Mouse (Mus musculus): ENCODE data around the gene Col13a1.
A peak's percentile ranks its signal among the peaks of the same experiment; 100 is the strongest.

Col13a1 gene

GRCm38 (mm10) chr10:61978866-61979340, at the start of gene Col13a1:
Gene Col13a1 (minus strand): TSS chr10:61979108.
- DNase-seq (ENCODE audit: low read depth, low spot score), result no peak

DNA sequence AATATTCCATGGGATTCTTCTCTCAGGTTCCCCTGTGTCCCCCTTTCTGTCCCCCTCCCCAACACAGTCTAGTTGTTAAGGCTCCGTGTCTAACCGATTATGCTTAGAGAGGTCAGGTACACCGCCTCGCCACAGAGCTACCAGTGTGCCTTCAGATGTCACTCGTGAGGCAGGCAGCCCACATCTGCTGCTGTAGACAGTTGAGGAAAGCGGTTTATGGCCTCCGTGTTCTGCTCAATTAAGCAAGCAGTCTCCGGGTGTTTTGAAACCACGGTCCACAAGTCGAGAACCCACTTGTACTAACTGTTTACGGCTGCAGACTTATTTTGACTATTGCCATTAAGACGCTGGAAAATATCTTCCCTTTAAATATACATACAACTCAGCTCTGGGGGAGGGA, 48.8 kb upstream of the Col13a1 start:
- no peak for DNase-seq (ENCODE audit: low read depth, low spot score)

- DNase-seq (ENCODE audit: low read depth, low spot score), result no peak
Measured at GRCm38 (mm10) chr10:62023821-62024551, 45.1 kb upstream of the Col13a1 start.

DNA sequence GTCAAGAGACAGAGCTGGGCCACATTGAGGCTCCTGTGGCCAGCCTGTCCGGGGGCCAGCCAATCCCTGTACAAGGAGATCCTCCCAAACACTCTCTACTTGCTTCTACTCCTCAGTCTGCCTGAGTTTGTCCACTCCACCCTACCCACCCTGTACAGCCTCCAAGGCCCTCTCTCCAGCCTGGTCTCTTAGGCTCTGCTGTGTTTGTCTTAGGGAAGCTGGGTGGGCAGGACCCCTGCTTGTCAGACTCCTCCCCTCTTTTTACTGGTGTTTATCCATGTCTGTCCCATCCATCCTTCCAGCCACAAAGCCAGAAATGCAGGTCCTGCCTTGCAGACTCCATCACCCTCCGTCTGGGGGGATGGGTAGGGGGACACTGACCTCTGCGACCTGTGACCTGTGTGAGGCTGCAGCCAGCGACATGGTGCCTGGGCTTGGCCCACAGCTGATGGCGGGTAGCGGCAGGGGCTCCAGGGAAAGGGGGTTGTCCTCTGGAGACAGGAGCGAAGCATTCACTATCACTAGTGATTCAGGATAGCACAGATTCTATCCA, 41.2 kb upstream of the Col13a1 start:
- no peak for DNase-seq (ENCODE audit: low read depth, low spot score)

DNA sequence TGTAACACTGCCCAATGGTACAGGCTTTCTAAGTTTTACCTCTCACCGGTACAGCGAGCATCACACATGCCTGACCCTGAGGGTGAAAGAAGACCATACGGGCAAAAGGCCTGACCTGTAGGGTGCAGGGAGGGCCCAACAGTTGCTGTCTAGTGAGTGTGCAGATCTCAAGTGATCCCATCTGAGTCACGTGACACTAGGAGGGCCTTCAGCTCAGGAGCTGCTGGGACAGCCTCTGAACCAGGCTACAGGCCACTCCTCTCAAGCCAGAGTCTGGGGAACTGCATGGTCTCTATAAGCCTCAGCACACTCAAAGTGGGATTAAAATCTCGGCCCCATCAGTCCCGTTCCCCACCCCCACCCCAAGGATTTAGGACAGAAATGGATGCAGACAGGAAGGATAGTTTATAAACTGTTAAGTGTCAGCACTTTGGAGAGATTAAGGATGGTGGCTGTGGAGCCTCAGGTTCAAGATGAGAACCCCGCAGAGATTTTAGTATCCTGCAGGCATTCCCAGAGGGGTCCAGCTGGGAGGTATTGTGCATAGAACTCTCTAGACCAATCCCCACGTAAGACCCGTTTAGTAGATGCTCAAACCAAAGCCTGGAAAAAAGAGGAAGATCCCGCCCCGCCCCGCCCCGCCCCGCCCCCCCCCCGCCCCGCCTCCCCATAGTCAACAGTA, 40.6 kb upstream of the Col13a1 start:
- no peak for DNase-seq (ENCODE audit: low read depth, low spot score)

- no peak for DNase-seq (ENCODE audit: low read depth, low spot score)
Measured at GRCm38 (mm10) chr10:62016947-62017346, 38.0 kb upstream of the Col13a1 start.

- DNase-seq (ENCODE audit: low read depth, low spot score), result no peak
Measured at GRCm38 (mm10) chr10:62013190-62013589, 34.3 kb upstream of the Col13a1 start.

DNA sequence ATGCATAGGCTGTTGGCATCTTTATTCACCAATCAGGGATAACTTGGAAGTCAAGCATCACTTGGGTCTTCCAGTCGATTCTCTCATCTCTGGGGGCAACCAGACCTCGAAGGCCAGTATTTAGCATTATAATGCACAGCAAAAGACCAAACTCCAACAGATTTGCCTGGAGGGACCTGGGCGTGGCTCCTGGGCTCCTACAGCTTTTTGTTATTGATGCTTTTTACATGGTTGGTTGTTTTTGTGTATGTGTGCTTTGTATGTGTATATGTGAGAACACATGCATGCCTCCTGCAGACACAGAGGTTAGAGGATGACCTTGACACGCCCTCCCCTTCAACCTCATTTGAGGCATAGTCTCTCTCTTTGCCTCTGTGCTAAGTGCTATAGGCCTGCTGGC, 33.5 kb upstream of the Col13a1 start:
- DNase-seq (ENCODE audit: low read depth, low spot score), result no peak

DNA sequence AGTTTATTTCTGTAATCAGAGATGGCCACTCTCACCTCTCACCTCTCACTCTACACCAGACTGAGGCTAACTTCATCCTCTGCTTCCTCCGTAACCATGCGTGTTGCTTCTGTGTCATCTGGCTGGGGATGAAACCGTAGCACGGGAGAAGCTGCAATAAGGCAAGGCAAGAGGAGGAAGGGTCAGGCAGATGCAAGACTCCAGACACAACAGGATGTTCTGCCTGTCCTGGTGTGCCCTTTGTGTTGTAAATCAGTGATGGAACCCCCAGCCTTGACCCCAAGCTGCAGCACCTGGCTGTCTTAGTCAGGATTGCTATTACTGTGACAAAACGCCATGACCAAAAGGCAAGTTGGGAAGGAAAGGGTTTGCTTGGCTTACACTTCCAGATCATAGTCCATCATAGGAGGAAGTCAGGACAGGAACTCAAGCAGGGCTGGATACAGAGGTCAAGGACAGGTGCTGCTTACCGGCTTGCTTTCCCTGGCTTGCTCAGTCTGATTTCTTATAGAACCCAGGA, 31.1 kb upstream of the Col13a1 start:
- DNase-seq (ENCODE audit: low read depth, low spot score), result no peak

DNA sequence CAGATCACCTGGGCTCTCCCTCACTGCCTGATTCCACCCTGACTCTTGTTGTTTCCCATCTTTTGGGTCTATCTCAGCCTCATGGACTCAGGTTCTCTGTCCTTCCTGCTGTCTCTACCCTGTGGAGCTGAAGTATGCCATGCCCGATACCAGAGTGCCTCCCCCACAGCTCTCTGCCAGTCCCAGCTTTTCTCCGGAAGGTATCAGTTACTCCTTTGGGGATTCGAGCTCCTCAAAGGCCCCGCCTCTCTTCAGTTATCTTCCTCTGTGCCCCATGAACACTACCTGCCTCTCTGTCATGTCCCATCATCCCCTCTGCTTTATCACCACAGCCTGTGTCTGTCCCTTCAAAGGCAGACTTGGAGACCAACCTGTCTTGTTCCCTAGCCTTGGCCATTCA, 29.1 kb upstream of the Col13a1 start:
- no peak for DNase-seq (ENCODE audit: low read depth, low spot score)

DNA sequence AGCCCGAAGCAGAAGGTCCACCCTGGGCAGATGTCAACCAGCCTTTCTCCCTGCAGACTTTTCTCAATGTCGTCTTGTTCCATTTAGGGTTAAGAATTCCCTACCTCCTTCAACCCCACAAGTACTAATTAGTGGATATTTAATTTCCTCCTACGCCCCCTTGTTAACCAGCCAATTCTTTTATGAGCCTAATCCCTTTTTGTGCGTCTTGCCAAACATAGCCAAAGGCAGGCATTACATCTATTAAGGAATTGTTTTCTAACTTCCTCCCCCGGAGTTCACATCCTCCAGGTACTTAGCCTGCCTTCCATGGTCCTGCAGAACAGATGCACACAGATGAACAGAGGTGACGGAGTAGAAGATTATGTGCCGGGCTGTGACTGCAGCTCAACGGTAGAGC, 27.5 kb upstream of the Col13a1 start:
- no peak for DNase-seq (ENCODE audit: low read depth, low spot score)

DNA sequence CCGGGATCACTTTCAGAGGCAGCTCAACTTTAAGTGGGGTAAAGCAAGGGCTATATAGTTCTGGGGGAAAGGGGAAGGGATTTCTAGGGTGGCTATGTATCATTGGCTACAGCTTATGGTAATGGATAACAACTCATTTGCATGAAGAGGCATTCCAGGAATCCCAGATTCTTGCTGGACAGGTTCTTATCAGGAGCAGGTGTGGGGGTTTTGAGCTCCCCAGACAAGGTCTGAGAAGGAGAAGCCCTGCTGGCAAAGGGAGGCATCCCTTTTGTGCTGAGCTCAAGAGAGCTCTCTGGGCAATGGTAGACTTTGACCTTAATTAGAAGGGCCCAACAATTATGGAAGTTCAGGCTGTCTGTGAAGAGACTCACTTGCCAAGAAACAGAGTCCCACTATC, 21.3 kb upstream of the Col13a1 start:
- DNase-seq (ENCODE audit: low read depth, low spot score), result no peak

DNA sequence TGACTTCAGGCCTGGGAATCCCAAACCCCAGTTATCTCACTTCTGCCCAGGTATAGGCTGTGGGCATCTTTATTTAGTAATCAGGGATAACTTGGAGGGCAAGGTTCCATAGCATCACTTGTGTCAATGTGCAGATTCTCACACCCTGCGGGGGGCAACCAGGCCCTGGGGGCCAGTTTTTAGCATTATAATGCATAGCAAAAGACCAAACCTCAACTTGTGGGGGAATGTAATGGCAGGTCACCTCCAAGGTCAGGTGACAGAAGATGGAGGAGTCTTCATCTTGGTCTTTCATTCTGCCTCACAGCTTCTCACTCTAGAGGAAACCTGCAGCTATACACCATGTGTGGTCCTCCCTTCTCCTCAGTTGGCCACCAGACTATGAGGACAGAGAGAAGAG, 20.9 kb upstream of the Col13a1 start:
- no peak for DNase-seq (ENCODE audit: low read depth, low spot score)

DNA sequence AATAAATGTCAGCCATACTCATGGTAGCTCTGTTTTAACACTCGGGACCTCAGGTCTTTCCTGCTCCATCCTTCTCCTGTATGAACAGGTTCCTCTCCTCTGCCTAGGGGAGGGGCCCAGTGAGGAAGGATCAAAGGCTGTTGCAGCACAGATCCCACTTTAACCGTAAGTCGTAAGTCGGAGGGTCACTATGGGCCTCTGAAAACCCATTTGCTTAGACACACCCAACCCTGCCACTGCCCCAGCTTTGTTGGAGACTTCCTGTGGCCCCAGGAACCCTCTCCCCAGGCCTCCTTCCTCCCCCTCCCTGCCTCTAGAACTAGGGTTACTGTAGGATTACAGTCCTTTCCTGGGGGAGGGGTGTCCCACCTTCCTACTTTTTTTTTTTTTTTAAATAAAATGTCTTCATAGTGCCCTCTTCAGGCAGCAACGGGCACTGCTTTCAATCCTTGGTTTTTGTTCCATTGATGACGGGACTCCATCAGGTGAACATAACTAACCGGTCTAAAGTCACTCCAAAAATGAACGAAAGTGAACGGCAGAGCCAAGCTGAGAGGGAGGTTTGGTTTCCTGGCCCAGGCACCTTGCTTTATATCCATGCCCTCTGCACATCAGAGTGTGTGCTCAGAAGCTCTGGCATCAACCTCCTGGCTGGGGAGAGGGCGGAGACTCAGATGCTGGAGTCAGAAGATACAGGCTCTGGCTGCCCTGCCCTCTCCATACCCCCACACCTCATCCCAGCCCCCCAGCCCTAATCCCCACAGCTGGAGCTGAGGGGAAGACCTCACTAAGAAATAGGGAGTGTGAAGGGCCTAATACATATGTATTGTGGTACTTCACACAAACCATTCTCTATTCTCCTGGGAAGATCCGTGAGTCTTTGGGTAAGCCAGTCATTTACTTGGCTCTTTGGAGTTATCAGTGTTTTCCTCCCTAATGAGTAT, 12.8 kb upstream of the Col13a1 start:
- no peak for DNase-seq (ENCODE audit: low read depth, low spot score)

- DNase-seq (ENCODE audit: low read depth, low spot score), result peak; percentile 41
Measured at GRCm38 (mm10) chr10:61980424-61980823, 1.5 kb upstream of the Col13a1 start.

- no peak for DNase-seq (ENCODE audit: low read depth, low spot score)
Measured at GRCm38 (mm10) chr10:61978112-61978865, 619 bp downstream of the Col13a1 start.

DNA sequence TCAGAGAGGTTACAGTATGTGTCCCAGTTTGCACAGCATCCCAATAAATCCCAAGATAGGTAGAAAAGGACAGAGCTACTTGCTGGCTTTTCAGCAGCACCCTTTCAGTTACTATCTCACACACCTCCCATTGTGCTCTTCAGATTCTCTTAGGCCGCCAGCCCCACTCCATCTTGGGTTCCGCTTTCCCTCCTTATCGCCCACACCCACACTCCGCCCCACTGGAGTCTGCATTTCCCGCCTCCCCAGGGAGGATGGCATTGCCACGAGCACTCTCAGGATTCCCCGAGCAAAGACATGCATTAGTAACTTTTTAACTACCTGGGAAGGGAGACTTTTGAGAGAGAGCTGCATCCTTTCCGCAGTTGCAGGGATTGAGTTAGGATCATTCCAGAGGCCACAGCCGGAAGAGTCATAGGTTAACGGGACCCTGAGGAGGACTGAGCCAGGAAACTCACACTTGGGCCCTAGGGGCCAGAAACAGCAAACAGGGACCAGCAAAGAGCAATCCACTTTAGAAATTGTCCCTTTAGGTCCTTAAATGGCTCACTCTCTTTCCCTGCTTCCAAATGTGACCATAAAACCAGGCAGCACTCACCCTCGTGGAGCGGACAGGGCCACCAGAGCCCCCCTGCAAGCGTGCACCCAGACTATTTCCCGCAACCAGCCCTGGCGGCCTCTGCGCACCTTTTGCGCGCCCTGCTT, 1.4 kb downstream of the Col13a1 start:
- no peak for DNase-seq (ENCODE audit: low read depth, low spot score)

GRCm38 (mm10) chr10:61976987-61977386, 1.9 kb downstream of the Col13a1 start:
- DNase-seq (ENCODE audit: low read depth, low spot score), result no peak

GRCm38 (mm10) chr10:61974581-61974980, 4.3 kb downstream of the Col13a1 start:
- DNase-seq (ENCODE audit: low read depth, low spot score), result no peak

GRCm38 (mm10) chr10:61972041-61972440, 6.9 kb downstream of the Col13a1 start:
- no peak for DNase-seq (ENCODE audit: low read depth, low spot score)

Measured in c-Kit-negative CD71-positive TER-119-positive erythroid progenitor cells, embryonic 14.5 days (primary cell).